Mouse (Mus musculus): ENCODE data around the gene Mast4. TPM values are rescaled to one million over a fixed set of nuclear protein-coding genes. Genes with fewer than 3 reads are reported as not detected.

Gene Mast4
- total RNA-seq, 2 experiments from 2014 or later: 48.4 to 58.4 TPM

DNA sequence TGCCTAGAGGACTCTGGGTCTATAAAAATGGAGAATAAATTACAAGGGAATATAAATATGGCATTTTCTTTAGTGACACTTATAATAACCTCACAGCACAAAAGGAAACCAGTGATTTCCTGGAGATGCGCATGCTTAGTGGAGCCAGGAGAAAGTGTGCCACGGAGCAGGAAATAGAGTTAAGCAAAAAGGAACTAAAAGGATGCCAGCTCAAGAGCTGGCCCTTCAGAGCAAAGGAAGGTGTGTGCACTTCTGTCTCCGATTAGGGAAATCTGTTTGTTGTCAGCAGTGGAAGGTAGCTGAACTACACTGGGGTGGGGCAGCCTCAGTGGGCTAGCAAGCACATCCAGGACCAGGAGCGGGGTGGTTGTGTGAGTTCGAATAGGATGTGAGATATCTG, 634.1 kb downstream of the Mast4 start:
- no peak for DNase-seq (ENCODE audit: low spot score in 2 of 2)

DNA sequence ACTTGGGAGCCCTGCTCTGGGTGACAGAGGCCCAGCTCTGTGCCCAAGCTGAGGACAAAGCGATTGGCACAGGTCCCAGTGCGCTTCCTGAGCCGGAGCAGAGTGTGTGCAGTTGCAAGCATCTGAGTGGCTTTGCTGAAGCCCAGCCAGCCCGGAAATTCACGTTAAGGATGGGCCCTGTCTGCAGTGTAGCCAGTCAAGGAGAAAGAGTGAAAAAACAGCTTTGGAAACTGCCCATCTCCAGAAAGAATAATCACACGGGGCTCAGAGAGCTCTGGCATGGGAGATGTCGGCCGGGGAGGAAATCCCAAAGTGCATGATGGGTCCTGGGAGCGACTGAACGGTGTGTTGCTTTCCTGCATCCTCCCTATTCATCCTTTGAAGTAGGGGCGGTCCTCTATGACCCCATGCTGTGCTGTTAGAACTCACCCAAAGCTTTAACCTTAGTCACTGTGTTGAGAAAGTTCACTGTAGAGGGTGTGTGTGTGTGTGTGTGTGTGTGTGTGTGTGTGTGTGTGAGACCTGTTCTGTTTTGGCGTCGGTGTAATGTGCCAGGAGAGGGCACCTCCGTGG, 635.5 kb downstream of the Mast4 start:
- DNase-seq (ENCODE audit: low spot score in 2 of 2): peak; percentile 38 to 51

DNA sequence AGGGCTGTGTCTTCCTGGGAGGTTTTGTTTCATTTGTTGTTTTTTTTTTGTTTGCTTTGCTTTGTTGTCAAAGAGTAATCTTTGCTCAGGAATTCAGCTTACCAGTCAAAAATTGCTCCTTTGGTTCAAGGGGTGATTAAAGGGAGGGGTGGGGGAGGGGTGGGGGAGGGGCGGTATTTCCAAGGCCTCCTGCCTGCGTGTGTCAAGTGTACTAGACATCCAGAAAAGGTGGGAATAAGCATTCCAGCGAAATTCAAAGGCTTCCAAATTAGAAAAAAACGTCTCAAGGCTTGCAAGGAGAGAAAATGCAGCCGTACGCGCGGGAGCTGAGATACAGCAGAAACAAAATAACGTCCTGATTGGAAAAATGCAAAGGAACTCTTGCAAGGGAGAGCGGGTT, 636.0 kb downstream of the Mast4 start:
- no peak for DNase-seq (ENCODE audit: low spot score in 2 of 2)

DNA sequence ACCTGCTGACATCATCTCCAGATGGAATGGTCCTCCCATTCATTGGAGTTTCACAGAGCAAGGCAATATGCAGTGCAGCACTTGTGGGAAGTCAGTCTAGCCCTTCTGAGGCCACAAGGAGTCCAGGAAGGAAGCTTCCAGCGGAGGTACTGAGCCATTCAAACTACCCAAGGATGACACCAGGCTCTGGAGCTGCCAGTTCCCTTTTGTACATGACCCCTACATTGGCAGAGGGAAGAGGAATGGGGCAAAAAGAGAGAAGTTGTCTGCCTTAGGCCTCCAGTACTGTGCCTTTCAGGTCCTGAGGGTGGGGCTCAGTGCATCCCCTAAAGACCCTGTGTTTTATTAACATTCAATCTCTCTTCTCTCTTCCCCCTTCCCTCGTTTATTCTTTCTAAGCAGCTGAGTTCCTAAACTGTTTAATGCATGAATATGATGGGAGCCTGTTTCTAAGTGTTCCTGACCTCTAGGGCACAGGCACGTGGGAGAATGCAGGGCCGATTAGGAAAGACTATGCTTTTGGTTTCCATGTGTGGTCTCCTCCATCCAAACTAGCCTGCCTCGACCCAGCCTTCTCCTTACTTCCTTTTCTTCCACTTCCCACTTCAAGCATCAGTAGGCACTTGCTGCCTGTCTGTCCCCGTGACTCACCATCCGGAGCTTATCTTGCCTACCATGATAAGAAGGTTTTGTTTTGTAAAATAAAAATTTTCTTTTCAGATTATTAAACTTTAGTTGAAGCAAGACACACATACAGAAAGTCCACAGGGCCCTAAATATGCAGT, 639.0 kb downstream of the Mast4 start:
- DNase-seq (ENCODE audit: low spot score in 2 of 2): no peak

DNA sequence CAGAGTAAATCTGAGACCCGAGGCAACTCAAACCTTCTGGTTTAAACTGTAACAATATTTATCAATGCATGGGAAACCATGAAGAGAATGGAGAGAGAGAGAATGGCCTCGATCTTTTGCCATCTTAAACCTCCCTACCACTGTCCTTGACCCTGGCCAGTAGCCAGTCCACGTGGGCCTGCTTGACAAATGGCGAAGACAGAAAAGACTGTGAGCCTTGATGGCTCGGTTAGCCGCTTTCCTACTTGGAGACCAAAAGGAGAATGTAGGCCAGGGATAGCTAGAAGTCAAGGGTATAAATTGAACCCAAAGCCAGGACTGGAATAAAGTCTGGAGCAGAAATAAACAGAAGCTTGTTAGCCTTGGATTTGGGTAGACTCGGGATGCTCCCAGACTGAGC, 640.1 kb downstream of the Mast4 start:
- DNase-seq (ENCODE audit: low spot score in 2 of 2): no peak

DNA sequence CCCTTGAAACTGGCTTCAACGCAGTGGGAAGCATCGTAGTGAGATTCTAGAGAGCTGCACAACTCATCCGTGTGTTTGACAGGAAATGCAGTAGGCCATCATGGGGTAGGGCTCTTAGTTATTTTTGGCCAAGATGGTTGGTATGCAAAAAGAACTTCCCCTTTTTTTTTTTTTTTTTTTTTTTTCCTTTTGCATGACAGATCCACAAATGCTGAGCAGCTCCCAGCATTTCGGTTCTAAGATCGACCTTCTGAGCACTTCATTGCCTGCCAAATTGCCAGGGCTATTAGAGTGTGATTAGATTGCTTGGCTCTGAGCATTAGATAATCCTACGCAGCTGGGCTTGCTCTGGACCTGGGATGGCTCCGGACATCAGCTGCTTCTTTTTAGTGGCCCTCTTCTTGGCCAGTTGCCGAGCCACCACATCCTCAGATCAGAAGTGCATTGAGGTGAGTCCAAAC, 640.9 kb downstream of the Mast4 start, which contains the start of gene Cd180:
TSS of gene Cd180 (plus strand) at position 218 of the 461 bp plus-strand sequence.
- DNase-seq (ENCODE audit: low spot score in 2 of 2): no peak

DNA sequence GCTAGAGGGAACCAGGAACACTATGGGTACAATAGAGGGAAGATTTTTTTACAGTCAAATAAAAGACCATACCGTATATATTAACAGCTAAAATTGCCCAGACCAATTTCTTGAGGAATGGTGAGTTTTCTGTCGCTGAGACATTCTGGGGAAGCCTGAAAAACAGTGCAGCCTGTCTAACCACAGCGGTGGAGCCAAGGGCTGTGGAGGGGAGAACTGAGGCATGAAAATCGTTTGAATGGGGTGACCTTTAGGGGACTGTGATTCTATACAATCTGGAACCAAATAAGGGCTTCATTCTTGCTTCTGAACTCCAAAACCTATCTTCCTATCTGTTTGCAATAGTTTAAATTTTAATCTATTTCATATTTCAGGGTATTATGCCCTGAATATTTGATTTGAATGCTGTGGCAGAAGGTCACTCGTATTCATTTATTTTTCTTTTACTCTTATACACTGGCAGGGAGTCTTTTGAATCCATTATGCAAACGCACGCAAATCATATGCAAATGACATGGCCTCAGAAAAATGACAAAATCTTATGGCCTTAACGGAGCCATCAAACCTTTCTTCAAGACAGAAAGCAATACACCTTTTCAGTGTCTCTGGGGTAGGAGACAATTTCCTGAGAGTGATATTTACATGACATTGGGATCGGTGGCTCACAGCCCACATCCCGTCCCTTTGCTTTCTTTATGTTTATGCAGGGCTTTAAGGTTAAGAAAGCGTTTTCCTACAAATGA, 642.7 kb downstream of the Mast4 start:
- no peak for DNase-seq (ENCODE audit: low spot score in 2 of 2)

DNA sequence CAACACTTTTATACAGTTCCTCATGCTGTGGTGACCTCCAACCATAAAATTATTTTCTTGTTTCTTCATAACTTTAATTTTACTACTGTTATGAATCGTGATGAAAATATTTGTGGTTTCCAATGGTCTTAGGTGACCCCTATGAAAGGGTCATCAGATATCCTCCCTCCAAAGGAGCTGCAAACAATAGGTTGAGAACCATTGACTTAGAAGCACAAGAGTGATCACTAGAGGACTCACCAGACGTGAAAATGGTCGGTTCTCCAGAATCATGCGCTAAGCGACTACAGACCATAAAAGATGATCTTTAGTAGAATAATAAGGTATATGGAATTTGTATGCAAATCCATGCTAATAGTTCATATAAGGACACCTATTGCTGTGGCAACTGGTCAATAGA, 644.1 kb downstream of the Mast4 start:
- no peak for DNase-seq (ENCODE audit: low spot score in 2 of 2)

DNA sequence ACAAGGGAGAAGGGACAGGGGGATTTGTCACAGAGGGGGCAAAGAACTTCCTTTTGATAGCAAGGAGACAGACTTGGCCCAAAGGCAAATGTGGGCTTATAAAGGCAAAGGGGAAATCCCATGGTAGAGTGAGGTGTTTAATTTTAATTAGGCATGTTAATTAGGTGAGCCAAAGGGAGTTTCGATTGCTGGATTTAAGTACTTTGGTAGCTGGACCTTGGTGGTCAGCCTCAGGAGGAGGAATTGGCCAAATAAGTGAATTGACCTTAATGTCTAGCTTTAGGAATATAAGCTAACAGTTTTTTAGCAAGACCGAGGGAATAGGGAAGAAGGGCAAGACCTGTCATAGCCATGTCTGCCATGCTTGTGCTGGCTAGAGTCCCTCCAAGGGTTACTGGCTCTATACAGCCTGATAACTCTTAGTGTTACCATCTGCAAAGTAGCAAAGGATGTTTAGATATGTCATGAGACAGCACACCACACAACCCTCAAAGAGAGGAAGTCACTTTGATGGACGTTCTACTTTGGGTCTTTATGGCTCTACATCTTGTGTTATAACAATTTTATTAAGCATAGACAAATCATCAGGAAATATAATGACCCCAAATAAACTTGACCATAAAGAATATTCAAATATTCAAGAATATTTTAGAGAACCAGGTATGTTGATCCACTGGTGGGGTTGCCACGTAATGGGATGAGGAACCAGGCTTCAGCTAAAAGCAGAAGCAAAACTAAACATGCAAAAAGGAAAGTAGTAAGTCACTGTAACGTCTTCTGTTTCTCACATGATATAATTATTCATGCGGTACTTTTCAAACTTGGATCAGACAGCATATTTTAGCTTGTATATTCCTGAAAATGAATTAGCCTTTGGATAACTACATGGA, 644.9 kb downstream of the Mast4 start:
- DNase-seq (ENCODE audit: low spot score in 2 of 2): no peak

DNA sequence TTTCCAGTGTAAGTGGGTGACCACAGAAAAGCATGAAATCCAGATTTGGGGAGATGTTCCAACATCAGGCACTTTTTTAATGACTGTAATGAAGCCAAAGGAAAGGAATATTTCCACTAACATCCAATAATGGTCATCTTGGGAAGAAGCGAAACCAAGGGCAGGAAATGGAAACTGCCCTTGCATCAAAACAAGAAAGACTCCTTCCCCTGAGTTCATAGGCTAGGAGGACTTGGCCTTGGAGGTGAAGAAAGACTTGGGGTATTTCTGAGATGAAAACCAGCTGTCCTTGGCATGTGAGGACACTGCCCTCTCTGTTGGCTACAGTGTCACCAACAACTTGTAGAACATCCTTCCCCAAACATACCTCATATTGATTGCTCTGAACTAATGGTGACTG, 646.2 kb downstream of the Mast4 start:
- DNase-seq (ENCODE audit: low spot score in 2 of 2): no peak

DNA sequence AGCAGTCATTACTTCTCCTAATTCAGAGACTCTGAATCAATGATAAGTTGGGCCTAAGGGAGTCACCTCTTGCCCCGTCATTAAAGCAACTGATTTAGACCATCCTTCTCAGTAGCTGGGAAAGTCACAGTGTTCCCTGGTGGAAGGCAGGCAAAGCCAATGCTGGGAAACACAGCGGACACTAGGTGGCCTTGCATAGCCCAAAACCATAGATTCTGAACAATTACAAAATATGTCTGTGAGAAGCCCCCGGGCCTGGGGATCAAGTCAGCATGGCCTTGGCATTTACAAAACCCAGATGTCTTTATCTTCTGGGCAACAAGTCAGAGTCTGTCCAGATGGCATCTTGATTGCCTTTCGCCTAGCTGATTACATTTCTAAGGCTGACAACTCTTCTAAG, 649.4 kb downstream of the Mast4 start:
- no peak for DNase-seq (ENCODE audit: low spot score in 2 of 2)

Measured in layer of hippocampus, postnatal 14 days (tissue).